Mouse (Mus musculus) bone marrow, adult 2 months (tissue): ENCODE results near the gene Rps6kl1. TPM values are rescaled to one million over a fixed set of nuclear protein-coding genes. Genes with fewer than 3 reads are reported as not detected.
A peak's percentile ranks its signal among the peaks of the same experiment; 100 is the strongest.

ENCODE experiments used
- H3K27ac ChIP-seq: fragments of 200-500 bp; 2 replicates; pipeline ENCODE4 v1.5.1; 2012; ENCODE audit warnings: low read depth, mild to moderate bottlenecking, control low read depth, inconsistent platforms, low read length; ENCODE audit not compliant: control insufficient read depth, poor library complexity, insufficient read depth
- H3K4me1 ChIP-seq: fragments of 200-500 bp; 2 replicates; pipeline ENCODE4 v1.6.1; 2011; ENCODE audit warnings: low read length; ENCODE audit not compliant: control insufficient read depth, insufficient read depth
- H3K4me3 ChIP-seq: fragments of 200-500 bp; replicated peaks from 2 replicates; pipeline ENCODE3; 2011; ENCODE audit warnings: mild to moderate bottlenecking, low read depth, low read length, control low read depth; ENCODE audit not compliant: control insufficient read depth
- CTCF ChIP-seq: fragments of 200-500 bp; IDR thresholded peaks from 2 replicates; pipeline ENCODE4 v1.5.1; 2011; ENCODE audit warnings: low read length, control low read depth; ENCODE audit not compliant: control insufficient read depth, insufficient read depth
- POLR2A ChIP-seq: fragments of 200-500 bp; IDR thresholded peaks from 2 replicates; pipeline ENCODE4 v1.6.1; 2011; ENCODE audit warnings: low read depth, mild to moderate bottlenecking, control low read depth, low read length, borderline replicate concordance; ENCODE audit not compliant: control insufficient read depth
- WGBS: fragments of 180-500 bp; shearing (Covaris S2); methylation state at CpG from one replicate; pipeline ENCODE4 v1.1.7; 2018; 5-methylcytosine and 5-hydroxymethylcytosine counted together
- polyA plus RNA-seq: library from polyadenylated mRNA; stranded (reverse); fragments of >200 nt; gene quantifications from 2 replicates; pipeline ENCODE4 v1.2.4, GENCODE M21; 2011; ENCODE audit warnings: low replicate concordance; ENCODE audit not compliant: missing spikeins, insufficient read depth, insufficient read length

Gene Rps6kl1
- polyA plus RNA-seq, 1 experiment: not detected

DNA sequence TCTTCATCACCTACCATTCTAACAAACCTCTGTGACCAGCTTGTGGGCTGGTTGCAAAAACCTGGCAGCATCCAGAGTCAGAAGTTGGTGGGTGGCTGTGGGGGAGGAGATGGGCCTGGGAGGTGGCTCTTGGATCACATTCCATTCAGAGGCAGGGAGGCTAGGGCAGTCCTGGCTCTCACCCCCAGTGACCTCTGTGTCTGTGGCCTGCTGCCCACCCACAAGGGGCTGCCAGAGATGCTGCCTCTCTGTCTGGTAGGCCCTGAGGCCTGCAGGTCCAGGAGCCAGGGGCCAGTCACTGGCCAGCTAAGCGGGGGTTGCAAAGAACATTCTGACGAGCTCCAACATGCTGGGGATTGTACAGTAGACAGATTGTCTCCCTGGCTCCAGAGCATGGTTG is 27.2 kb upstream of the Rps6kl1 start:
- Histone ChIP-seq H3K4me1 (peaks cover 2% of the 10 kb centered on the region; the same call in 1 of the 2 replicates), H3K27ac (no peak overlapping the region), H3K4me3 (no peak overlapping the region)
- no peak for TF ChIP-seq POLR2A
- no peak for TF ChIP-seq CTCF
- WGBS: 85% methylated on average over 2 of the region's 2 CpGs

DNA sequence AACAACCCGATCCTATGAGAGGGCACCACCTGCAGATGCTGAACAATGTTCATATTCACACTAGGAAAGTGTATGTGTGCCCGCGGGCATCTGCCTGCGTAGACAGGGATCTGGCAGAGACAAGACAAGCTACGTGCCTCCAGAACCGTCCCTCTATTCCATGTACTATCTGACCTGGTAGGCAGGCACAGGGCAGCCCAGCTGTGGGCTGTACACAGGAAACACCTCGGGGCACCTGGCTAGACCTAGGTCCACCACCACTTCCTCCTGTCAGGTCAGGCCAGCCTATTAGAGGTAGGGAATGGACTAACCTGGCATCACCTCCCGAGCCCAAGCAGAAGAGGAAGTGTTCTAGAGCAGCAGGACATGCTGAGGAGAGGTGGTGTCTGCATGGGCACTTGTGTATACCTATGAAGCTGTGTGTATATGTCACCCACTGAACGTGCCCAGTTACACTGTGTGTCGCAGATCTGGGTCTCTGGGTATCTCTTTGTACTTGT is 26.7 kb upstream of the Rps6kl1 start, which contains the start of gene Pgf:
Gene Pgf (minus strand): TSS at position 51 of the 500 bp plus-strand sequence.
- 0 out of 2 replicates have a peak, but pooled peaks have one; percentile 2 for TF ChIP-seq CTCF
- no peak for TF ChIP-seq POLR2A
- Histone ChIP-seq H3K27ac (no peak within 1 kb of the TSS), H3K4me1 (peaks cover 2% of the 10 kb centered on the region; the same call in 1 of the 2 replicates), H3K4me3 (no peak within 1 kb of the TSS)
- WGBS: 39% methylated on average over 10 of the region's 10 CpGs

DNA sequence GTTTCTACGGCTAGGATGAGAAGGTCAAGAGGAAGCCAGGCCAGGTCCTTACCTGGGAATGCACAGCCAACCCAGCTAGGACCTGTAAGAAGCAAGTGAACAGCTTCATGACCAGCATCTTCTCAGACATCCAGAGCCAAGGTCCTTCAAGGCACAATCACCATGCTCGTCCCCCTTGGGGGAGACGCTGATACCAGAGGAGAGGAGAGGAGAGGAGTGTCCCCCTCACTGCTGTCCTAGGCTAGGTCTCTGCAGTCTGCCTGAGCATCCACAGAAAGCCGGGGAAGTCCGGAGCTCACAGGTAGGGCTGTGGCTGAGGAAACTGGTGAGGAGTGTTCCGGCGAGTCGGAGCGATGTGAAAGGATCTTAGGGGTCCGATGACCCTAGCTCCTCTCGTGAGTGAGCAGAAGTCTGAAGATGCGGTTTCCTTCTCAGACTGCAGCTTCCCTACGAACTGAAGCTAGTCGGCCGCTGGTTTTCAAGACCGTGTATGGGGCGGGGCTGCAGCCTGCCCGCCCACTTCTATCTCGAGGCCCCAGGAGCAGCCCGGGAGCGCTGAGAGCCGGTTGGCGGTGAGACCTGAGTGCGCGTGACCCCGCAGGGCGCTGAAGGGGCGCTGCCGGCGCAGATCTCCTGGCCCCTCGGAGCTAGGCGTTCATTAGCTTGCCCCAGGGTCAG is 25.9 kb upstream of the Rps6kl1 start:
- Histone ChIP-seq H3K4me3 (no peak overlapping the region), H3K27ac (no peak overlapping the region), H3K4me1 (peaks cover 2% of the 10 kb centered on the region; the same call in 1 of the 2 replicates)
- TF ChIP-seq CTCF (no peak), POLR2A (no peak; the same call in 1 of the 2 replicates)
- WGBS: 2% methylated on average over 32 of the region's 32 CpGs

DNA sequence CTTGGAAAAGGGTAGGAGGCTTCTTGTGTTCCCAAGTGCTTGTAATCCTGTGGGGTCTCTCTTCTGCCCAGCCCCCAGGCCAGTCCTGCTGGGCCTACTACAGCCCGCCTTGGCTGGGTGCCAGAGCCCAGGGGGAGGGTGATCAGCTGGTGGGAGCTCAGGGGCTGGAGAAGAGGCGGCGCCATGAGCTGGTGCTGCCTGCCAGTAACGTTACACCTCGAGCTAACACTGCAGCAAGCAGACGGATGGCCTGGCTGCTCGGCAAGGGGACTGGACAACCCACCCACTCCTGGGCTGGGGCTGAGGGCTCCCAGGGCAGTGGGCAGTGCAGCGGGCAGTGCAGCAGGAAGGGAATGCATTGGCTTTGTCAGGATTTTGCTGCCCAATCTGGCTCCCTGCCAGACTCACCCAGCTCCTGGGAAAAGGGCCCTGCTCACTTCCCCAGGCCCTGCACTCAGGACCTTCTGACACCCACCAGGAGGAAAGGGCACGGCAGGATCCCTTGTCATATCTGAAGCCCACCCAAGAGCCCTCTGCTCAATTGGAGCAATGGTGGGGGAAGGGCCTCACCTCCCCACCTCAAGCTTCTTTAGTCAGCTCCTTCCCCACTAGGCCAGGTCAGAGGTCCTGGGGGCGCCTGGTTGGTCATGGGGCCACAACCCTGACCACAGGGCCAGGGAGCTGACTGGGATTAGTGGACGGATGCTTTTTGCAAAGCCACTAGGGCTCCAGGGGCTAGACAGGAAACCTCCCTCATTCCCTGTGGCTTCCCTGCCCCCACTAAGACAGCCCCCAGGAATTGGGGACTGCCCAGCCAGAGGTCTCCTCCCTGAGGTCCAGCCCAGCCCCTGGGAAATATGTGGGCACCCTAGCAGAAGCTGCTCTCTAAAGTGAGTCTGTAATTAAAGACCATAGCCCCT is 25.1 kb upstream of the Rps6kl1 start:
- TF ChIP-seq POLR2A (no peak), CTCF (no peak)
- Histone ChIP-seq H3K4me3 (no peak overlapping the region), H3K27ac (no peak overlapping the region), H3K4me1 (peaks cover 2% of the 10 kb centered on the region; the same call in 1 of the 2 replicates)
- 74% methylated on average over 11 of the region's 11 CpGs for WGBS

DNA sequence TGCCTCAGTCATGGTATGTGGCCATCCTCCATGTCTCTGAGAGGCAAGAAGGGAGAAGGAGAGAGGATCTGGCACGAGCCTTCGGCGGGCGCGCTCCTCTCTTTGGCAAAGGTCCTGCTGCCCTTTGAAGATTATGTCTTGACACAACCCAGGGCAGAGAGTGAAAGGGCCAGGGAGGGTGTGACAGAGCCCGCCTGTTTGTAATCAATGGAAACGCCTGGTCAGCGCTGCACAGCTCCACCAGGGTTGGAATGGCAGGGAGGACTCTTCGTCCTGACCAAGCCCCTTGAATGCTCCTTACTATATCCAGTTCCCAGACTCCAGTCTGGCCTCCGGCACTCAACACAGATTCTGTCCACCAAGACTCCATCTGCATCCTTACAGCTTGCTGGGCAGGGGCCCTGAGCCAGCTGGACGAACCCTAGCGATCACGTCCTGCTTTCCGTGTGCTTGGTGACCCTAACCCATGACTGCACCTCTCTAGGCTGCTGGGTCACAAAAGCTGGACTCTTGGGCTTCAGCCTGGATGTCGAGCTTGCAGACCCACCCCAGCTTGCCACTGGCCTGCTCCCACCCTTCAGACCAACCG is 24.1 kb upstream of the Rps6kl1 start:
- WGBS: 84% methylated on average over 16 of the region's 16 CpGs
- H3K4me1 ChIP-seq: peaks cover 2% of the 10 kb centered on the region; the same call in 1 of the 2 replicates
- no peak overlapping the region for H3K4me3 ChIP-seq
- no peak overlapping the region for H3K27ac ChIP-seq
- TF ChIP-seq POLR2A: no peak
- TF ChIP-seq CTCF: no peak

DNA sequence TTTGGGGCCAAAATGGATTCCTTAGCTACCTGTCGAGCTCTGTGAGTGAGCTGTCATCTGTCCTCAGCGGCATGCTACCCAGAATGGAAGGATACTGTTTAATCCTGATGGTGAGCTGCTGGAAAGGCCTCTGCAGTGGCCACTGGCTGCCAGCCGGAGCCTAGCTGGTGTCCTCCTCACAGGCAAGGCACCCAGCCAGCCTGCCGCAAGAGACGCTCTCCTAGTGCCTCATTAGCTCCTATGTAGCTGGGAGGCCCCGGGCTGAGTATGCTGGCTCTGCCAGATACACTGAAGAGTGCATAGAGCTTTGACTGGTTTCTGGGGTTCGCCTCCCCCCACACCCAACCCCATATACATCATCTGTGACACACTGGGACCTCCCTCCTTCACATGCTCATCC is 23.0 kb upstream of the Rps6kl1 start:
- Histone ChIP-seq H3K27ac (no peak overlapping the region), H3K4me1 (peaks cover 2% of the 10 kb centered on the region; the same call in 1 of the 2 replicates), H3K4me3 (no peak overlapping the region)
- TF ChIP-seq POLR2A (no peak), CTCF (no peak)
- WGBS: 84% methylated on average over 7 of the region's 7 CpGs

DNA sequence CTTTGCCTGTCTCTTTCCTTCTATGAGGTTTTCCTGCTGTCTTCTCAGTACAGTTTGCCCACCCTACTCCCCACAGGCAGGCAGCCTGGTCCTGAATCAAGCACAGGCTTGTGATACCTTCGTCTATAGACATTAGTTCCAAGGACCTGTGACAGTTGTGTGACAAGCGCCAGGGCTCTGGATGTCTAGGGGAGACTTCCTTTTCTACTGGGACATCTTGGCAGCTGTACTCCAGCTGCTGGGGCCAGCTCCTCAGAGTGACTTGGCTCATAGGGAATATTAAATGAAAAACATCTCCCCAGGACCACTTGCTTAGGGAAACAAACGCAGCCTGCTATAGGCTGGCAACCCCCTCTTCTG is 19.9 kb upstream of the Rps6kl1 start:
- H3K4me3 ChIP-seq: no peak overlapping the region
- TF ChIP-seq POLR2A: no peak
- TF ChIP-seq CTCF: no peak
- no peaks in the 10 kb centered on the region for H3K4me1 ChIP-seq
- no peak overlapping the region for H3K27ac ChIP-seq
- 70% methylated on average over 3 of the region's 3 CpGs for WGBS

DNA sequence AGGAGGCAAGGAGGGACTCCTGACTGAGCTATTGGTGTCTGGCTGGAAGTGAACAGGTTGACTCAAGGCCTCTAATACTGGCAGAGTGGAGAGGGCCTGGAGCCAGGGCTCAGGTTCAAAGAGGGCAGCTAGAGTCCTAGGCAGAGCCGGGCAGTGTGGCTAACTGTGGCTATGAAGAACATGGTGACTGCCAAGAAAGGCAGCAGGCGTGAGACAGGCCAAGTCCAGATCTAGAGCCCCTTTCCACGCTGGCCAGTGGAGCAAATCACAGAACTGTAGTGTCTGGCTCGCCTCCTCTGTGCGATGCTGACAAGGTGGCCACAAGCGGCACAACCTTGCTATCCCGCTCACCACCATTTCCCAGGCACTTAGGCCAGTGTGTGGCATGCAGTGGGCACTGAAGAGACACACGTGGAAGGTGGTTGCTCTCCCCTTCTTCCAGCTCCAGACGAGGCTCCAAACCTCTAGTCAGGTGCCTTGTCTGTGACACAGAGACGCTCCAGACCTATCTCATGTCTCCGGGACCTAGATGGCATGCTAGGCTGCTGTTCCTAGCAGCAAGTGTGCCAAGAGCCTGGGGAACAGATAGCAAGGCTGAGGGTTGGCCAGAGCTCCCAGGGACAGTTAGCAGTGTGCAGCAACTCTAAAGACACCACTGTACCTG is 19.4 kb upstream of the Rps6kl1 start:
- no peak for TF ChIP-seq CTCF
- 86% methylated on average over 11 of the region's 11 CpGs for WGBS
- H3K4me1 ChIP-seq: no peaks in the 10 kb centered on the region
- no peak overlapping the region for H3K4me3 ChIP-seq
- no peak overlapping the region for H3K27ac ChIP-seq
